Mouse (Mus musculus) urinary bladder, adult 18-20 months (tissue): ENCODE data around the gene Emx1.
A peak's percentile ranks its signal among the peaks of the same experiment; 100 is the strongest.
"Not testable (repeated sequence)": the region's sequence is repeated elsewhere in the genome, so short reads cannot be mapped to it uniquely, and the experiment has no call there.

Experiments used
- DNase-seq, 2 experiments: peaks; one replicate each; pipeline ENCODE4 v3.0.0; 2022; ENCODE audit warnings: low spot score in 2 of 2, mixed read lengths in 2 of 2

Emx1 gene

DNA sequence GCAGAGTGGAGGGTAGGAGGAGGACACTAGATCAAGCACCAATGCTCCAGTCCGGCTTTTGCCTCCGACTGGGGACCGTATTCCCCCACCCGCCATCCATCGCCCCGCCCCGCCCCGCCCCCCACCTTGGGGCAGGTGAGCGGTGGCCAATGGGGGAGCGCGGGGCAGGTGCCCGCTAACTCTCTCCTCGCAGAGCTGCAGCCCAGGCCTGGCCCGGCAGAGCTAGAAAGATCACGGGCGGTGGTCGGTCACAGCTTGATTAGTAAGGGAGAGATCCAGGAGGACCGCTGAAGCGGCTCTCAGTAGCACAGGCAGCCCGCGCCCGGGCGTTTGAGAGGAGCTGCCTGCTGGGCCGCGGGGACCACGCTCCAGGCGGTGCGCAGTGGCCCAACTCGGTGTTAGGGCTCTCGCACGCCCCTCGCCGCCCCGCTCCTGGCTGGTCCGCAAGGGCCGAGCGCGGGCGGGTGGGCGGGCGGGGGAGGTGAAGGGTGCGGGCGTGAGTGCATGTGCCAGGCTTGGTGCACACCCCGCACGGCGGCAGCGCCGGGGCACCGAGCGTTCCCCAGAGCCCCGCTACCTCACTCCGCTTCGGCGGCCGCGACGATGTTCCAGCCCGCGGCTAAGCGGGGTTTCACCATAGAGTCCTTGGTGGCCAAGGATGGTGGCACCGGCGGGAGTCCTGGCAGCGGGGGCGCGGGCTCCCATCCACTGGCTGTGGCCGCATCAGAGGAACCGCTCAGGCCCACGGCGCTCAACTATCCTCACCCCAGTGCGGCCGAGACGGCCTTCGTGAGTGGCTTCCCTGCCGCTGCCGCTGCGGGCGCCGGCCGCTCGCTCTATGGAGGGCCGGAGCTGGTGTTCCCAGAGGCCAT lies at the start of gene Emx1:
TSS of gene Emx1 (plus strand) at position 99 of the 872 bp plus-strand sequence.
- peak in 1 of 2 experiments; percentile 25 for DNase-seq

DNA sequence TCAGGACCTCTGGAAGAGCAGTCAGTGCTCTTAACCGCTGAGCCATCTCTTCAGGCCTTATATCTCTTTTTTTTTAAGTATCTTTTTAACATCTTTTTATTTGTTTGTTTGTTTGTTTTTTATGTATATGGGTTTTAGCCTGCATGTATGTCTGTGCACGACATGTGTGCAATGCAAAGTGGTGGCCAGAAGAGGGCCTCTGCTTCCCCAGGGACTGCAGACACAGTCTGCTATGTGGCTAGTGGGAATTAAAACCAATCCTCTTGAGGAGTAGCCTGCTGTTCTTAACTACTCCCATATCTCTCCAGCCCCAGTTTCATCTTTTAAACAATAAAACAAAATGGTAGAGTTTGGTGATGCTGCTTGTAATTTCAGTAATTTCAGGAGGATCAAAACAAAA lies 47.7 kb upstream of the Emx1 start:
- no peak for DNase-seq

DNA sequence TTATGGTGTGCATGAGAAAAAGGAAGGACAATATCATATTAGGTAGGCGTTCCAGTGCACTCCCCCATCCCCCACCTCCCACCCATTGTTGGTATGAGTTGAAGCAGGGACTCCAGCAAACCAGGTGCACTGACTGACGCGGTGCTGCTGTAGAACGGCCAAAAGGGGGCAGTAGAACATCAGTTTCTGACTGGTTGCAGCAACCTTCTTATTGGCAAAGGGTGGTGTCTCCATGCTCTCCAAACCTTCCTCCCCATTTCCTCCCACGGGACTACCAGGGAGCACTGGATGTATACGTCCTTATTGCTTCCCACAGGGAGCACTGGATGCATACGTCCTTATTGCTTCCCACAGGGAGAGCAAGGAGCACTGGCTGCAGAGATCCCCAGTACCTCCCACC lies 46.2 kb upstream of the Emx1 start:
- DNase-seq, result not testable (repeated sequence)

DNA sequence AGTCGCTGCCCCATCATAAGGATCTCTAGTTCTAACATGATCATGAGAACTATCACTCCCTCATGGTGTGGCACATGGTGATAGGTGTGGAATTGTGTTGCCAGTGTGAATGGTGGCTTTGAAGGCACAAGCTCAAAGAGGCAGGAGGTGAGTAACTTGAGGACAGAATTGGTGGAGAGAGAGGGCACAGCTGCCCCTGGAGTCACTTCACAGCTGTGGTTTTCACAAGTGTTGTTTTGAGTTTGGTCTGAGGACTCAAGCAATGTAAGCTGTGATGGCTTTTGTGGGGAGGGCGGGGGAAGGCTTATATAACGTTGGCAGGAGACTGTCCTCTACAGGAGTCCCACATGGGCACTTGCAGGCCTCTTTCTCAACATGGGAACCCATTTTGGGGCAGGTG lies 42.8 kb upstream of the Emx1 start:
- no peak for DNase-seq

DNA sequence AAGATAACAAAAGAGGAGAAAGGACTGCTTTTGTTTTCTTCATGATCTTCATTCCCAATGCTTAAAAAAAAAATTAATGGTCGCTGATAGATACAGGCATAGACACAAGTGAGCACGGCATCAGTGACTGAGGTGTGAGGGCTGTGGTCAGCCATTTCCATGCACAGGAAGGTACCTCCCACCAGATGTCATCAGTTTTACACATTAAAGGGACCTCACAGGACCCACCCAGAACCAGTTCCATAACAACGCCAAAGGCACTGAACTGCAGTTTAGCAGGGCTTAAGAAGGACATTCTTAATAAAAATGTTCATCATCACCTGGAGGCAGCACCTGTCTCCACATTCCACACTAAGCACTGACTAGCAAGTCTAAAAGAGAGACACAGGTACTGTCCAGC lies 39.6 kb upstream of the Emx1 start:
- no peak for DNase-seq

DNA sequence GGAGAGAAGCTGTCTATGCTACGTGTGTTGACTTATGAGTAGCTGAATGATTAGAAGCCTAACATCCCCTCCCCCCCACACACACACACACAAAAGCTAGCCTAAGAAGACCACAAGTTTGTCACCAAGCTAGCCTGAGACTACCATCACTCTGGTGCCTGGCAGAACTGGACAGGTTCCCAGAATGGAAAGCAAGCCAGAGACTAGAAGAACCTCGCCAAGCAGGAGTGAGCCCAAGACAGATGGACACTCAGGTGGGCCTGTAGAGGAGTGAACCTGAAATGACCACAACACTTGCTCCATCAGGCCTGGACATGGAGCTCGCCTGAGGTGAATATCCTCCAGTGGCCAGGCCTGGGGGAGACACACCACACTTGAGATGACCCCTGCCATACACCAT lies 36.9 kb upstream of the Emx1 start:
- DNase-seq, result no peak

DNA sequence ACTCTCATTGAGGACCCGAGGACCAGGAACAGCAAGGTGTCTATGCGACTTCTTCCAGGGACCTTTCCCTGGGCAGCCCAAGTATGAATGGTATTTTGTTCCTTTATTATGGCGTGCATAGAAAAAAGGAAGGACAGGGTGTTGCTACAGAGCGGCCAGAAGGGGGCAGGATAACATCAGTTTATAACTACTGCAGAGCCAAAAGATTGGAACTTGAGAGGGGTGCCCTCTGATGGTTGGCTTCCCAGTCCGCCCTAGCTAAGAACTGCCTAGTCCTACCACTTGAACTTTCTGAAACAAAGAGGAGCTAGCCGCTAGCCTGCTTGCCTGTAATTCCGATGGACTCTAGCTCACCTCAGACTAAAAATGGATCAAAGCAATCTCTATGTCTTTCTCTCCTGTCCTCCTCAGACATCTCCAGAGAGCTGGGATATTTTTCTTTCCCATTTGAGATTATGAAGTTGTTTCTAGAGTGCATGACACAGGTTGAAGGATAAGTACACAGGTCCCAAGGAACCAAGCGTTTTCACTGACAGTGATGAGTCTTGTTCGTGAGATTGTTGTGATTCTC lies 33.2 kb upstream of the Emx1 start:
- DNase-seq, result peak in 1 of 2 experiments; percentile 46

DNA sequence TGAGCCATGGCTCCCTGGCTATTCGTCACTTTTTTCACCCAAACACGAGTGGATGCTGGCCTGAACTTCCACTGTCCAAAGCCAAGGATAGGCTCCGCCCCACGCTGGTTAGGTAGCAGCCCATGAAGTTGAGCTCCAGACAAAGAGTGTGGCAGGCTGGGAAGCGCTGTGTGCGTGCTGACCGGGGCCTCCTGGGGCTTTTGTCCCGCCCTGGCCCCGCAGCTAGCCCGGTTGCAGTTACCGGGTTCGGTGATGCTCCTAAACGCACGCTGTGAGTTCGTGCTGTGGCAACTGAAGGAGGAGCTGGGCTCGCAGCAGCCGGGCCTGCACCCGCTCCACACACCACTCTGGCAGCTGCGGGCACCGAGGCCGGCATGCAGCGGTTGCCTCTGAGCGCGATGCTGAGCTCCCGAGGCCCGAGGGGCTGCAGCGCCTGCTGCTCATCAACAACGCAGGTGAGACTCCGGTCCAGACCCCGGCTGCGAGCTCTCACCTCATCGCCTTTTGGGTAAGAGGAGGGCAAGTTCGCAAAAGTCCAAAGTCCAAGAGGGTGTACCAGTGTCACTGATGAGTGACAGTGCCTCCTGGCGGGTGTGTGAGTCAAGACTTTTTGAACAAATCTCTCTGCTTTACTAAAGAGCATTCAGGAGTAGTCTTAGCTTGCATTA lies 32.2 kb upstream of the Emx1 start:
- peak in 1 of 2 experiments; percentile 47 for DNase-seq

DNA sequence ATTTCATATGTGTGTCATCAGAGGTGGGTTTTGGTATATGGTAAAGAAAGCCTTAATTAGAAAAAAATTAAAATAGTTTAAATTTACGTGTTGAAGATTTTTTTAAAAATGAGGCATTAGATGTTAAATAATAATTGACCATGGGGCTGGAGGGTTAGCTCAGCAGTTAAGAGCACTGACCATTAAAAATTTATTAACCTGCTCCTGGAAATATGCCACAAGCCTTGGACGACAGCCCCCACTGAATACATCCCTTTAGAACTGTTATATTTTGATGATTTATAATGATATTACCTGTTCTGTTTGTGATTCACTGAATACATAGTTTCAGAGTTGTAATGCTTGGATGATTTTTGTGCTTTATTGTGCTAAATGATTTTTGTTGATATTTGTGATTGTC lies 30.7 kb upstream of the Emx1 start:
- not testable (repeated sequence) for DNase-seq

DNA sequence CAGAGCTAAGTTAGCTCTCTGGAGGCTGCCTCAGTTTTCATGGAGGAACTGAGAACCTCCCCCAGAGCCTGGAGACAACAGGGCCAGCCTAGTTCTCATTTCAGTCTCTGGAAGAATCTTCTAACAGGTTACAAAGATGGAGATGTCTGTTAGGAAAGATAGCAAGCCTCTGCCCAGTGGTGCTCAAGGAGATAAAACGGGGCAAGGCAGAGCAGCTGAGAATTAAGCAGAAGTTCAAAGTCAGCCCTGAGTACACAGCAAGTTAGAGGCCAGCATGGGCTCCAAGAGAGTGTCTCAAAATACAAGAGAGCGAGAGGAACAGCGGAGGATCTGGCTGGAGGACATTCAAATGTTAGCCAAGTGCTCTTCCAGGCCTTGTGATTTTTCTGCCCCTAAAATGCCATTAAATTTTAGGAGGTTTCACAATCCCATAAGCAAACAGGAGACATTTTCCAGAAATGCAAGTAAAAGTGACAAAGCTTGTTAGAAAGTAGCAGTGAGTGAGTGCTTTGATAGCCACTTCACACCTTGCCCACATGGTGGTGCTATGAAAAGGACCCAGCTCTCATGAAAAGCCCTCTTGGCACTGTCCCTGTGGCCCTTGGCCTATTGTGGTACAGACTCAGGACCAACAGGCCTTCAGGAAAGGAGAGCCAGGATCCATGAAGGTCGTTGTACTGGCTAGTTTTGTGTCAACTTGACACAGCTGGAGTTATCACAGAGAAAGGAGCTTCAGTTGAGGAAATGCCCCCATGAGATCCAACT lies 29.0 kb upstream of the Emx1 start:
- not testable (repeated sequence) for DNase-seq

DNA sequence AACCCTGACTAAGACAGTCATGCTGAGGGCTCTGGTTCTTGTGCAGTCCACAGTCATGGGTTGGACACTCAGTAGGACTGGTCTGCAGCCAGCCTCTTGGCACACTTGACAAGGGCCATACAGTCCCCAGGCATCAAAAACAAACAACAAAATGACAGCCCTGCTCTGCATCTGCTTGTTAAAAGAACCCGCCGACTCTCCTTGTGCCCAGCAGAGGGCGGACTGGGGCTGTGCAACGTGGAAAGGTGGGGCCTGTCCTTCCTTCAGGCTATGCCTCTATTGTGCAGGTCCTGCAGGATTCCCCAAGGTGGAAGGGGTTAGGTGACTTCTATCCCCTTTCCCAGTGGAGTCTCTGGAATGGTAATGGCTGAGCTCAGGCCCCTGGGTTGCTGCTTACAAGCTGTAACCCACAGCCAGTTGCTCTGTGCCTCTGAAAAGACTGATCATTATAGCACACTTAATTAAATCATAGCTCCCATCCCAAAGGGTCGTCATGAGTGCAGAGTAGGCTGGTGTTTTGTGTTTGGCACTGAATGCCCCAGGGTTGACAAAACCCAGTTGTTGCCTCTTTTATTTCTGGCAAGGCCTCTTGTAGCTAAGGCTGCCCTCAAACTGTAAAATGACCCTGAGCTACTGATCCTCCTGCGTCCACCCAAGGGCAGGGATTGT lies 28.0 kb upstream of the Emx1 start:
- not testable (repeated sequence) for DNase-seq

DNA sequence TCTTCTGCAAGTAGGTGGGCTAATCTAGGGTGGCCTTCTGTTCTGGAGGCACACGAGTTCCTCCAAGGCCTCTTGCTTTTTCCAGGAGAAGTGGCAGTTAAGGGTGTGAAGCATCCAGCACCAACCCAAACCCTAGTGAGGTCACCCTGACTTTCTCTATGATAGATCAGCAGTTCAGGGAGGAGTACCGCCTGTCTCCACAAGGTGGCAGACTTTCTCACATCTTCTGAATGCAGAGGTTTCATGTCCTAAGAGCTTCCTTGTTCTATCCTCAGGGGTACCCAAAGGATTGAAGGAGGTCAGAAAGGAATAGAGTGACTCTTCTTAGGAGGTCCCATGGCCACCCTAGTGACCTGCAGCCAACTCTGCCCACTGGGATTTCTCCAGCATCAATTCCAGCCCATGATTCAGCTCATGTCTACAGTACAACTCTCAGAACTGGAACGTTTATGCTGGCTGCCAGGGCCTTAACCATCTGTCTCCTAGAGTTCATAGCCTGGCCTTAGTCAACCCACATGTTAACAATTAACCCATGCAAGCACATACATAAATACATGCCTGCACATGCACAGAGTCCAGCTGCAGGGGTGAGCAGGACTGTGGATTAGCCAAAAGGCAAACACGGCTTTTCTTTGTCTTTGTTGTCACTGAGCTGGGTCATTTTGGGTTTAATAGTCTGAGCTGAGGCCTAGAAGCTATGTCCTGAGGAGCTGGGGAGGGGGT lies 26.9 kb upstream of the Emx1 start:
- peak; percentile 16 to 38 for DNase-seq

DNA sequence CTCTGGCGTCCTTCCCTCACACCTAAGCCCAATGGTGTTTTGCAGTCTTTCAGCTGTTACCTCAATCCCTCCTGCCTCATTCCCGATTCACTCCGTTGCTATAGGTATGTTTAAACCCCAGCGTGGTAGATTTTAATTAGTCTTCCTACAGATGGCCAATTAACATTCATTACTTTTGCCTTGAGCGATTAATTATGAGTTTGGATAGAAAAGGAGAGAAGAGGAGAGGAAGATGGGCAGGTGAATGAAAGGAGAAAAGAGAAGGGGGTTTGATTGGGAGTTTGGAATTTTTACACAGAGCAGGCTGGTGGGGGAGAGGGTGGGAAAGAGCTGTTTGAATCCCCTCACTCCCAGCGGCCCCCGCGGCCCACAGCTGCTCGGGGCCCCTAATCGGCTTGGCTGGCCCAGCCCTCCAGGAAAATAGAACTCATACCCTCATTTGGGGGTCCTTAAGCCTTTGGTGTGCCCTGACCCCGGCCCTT lies 21.8 kb upstream of the Emx1 start:
- DNase-seq, result no peak

DNA sequence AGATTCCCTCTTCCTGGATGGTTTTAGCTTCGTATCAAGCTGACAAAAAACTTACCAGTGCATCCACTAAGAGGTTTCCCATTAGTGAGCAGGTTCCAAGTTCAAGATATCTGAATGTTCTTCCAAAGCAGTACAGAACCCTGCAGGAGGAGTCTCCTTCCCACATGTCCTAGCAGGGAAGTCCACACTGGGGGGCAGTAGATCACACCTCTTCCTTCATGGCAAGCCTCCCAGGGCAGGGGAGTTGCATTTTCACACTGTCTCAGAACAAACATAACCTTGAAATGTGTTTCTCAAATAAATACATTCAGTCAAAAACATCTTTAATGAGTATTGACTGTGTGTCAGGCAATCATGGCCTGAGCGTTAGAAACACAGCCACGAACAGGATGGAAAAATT lies 7.7 kb upstream of the Emx1 start:
- DNase-seq, result no peak

DNA sequence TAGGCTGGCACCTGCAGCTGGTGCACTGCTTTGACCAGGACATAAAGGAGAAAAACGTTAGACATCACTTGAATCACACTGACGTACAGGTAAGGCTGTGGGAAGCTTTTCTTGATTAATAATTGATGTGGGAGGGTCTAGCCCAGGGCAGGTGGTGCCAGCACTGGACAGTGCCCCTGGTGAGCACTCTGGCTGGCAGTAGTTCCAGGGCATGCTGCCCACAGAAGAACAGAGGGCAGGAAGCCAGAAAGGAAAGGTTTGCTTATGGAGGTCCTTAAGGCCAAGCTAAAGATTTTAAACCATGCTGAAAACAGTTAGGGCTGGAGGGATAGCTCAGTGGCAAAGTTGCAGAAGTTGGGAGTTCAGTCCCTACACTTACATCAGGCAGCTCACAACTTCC lies 7.2 kb upstream of the Emx1 start:
- no peak for DNase-seq

DNA sequence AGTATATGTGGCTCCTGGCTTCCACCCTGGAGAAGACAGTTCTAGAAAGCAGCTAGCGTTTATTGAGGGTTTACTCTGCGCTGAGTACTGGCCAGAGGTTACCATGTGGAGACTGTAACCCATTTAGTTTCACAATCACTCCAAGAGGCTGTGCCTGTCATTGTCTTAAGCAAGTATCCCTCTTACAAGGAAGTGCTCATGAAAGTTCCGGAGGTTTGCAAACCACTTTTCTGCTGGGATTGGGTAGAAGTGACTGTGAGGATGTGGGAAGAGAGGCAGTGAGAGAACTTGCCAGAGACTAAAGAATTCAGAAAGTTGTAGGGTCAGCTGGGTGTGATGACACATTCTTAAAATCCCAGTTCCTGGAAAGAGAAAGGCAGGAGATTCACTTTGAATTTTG lies 3.3 kb upstream of the Emx1 start:
- no peak for DNase-seq

DNA sequence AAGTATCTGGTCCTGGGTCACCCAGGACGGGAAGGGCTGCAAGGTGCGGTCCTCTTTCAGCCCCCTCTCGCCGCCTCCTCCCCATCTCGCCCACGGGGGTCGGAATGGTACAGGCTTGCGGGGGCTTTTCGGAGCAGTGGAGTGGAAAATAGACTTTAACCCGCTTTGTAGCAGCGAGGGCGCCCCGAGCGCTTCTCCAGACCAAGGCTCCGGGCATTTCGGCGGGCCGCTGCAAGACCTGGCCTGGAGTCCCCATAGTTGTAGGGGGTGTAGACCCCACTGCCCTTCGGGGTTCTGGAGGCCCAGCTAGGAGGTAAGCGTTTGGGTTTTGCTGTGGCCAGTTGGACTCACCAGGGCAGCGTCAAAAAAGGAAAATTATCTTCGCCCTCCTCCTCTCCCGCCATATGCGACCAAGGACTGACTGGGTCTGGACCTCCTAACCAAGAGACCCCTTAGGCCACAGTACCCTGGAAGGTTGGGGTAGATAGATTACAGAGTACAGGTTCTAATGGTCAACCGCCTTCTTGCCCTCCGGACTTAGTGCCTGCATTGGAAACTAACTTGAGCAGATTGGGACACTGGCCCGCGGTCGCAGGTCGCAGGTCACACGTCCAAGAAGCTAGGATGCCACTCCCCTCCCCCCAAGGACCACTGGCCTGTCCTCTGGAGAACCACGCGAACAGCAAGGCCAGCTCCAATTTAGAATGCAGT lies 1.1 kb upstream of the Emx1 start:
- no peak for DNase-seq

DNA sequence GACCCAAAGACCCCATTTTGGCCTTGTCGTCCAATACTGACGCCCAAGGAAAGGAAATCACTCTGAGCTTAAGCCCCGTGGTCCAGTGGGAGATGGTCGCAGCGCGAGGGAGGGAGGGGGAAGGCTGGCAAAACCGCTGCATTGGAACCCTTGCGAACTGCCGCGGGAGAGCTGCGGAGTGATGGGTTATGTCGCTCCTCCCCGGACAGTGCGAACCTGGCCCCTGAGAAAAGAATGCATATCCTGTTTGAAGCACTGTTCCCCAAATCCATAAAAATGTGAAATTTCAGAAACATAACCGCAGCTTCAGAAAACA lies 536 bp upstream of the Emx1 start:
- DNase-seq, result no peak

DNA sequence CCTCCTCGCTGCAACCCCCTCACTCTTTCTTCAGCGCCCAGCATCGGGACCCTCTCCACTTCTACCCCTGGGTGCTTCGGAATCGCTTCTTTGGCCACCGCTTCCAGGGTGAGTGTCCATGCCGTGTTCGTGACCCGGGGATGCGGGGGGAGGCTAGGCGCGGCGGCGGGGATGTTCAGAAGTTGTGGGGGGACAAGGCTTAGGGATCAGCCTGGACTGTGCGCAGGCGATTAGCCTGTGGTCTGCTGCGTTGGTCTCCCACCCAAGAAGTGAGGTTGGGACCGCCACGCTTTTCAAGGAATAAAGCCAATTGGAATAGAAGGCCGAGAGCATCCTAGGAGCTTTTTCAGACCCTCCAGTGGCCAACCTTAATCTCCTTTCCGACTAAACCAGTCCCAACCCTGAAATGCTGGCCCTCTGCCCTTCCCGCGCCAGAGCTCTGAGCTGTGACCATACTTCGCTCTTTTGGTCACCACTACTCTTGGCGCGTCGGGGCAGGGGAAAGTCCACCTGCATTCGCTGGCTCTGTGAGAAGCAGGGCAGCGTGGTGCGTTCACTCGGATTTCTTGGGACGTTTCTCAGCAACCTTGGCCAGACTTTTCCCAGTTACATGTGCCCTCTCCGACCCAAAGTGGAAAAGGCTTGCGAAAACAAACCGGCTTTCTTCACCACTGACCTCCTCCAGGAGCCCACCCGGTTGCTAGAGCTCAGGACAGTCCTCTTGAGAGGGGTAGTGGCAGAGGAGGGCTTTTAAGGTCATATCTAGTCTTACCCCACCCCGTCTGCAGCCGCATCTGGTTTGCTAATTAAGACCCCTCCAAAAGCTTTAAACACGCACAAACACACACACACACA lies 1.2 kb downstream of the Emx1 start:
- DNase-seq, result no peak
